Mouse (Mus musculus): ENCODE results near the gene Cdc42bpb.

DNA sequence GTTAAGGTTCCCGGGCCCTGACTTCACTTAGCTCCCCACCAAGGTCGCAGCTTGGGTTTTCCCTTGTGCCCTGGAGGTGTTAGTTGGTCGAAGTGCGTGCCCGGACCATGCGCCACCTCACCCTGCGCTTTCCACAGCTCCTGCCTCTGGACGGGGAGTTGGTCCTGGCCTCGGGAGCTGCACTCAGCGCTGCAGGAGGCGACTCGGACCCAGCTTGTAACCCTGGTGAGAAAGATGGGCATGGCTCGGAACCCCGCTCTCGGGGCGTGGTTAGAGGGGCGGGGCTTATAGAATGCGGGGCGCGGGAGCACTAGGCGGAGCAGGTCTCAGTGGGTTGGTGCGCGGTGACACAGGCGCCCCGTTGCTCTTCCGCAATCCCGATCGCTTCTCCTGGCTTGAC lies 103.5 kb downstream of the Cdc42bpb start:
- TF ChIP-seq CTCF (IDR thresholded peaks at IDR 0.05; ENCODE audit: extremely low read depth, insufficient read depth, insufficient read length, insufficient replicate concordance) (no peak), POLR2A (IDR thresholded peaks at IDR 0.05; ENCODE audit: low read depth, low read length) (no peak)

Measured in spleen, adult 2 months (tissue).